9 mouse cellular contexts compared by ENCODE assay signal in genomic region chr4:32351661-32352246, GRCm38 (mm10).
A peak's percentile ranks its signal among the peaks of the same experiment; 100 is the strongest.
DNase-seq lines count a peak whose midpoint lies in the region; ATAC-seq and TF ChIP-seq lines count a peak whose summit lies in the region.
"Had no signal": no experiment of that assay in that cellular context is flagged by ENCODE, and none has a peak within 500 bp of the region (broad histone marks: within the 10 kb centered on the region; RNA-seq: fewer than 3 reads in every experiment).

No protein-coding gene starts in this region.

- ATAC-seq in midbrain, embryonic 13.5 days, result peak; percentile 60; the same call in 1 of the 2 replicates

- DNase-seq in gastrocnemius, adult 2 months, result no peak
- DNase-seq in gastrocnemius, postnatal 25 days, result no peak
- peak; percentile 55 for DNase-seq in embryo, embryonic 11 days
- DNase-seq in hindbrain, embryonic 10.5 days (ENCODE audit: low spot score), result no peak
- DNase-seq in right cerebral cortex, adult 18-20 months, result no peak
- no peak for DNase-seq in cerebellum, adult 9-11 months
- DNase-seq in ovary, postnatal 36 days (ENCODE audit: low spot score), result no peak

- H3K4me2 ChIP-seq in midbrain, embryonic 13.5 days (replicated peaks), result peak overlapping the region; percentile 20; the same call in 1 of the 2 replicates
- H3K4me2 ChIP-seq: limb, embryonic 15.5 days had no signal

- no peaks in the 10 kb centered on the region for H3K9me3 ChIP-seq in hindbrain, embryonic 10.5 days
- no peaks in the 10 kb centered on the region for H3K9me3 ChIP-seq in midbrain, embryonic 13.5 days
- H3K9me3 ChIP-seq: limb, embryonic 15.5 days had no signal

- H3K27ac ChIP-seq in gastrocnemius, adult 2 months, result no peak overlapping the region
- H3K27ac ChIP-seq in hindbrain, embryonic 10.5 days, result peak overlapping the region; percentile 76
- H3K27ac ChIP-seq in midbrain, embryonic 13.5 days, result 0 out of 2 replicates have a peak overlapping the region, but pooled peaks have one; percentile 8

- WGBS in hindbrain, embryonic 10.5 days, result 55% methylated on average over 18 of the region's 18 CpGs
- 54% methylated on average over 18 of the region's 18 CpGs for WGBS in midbrain, embryonic 13.5 days

- H3K9ac ChIP-seq in midbrain, embryonic 13.5 days (replicated peaks), result no peak overlapping the region
- H3K9ac ChIP-seq: limb, embryonic 15.5 days had no signal

- H3K4me1 ChIP-seq in hindbrain, embryonic 10.5 days (replicated peaks), result peaks cover 40% of the 10 kb centered on the region
- peaks cover 49% of the 10 kb centered on the region for H3K4me1 ChIP-seq in midbrain, embryonic 13.5 days (replicated peaks)

- H3K36me3 ChIP-seq in hindbrain, embryonic 10.5 days, result no peaks in the 10 kb centered on the region
- H3K36me3 ChIP-seq in midbrain, embryonic 13.5 days, result no peaks in the 10 kb centered on the region
- H3K36me3 ChIP-seq: limb, embryonic 15.5 days had no signal

- H3K4me3 ChIP-seq in gastrocnemius, adult 2 months, result peak overlapping the region; percentile 42
- 0 out of 2 replicates have a peak overlapping the region, but pooled peaks have one; percentile 12 for H3K4me3 ChIP-seq in hindbrain, embryonic 10.5 days
- H3K4me3 ChIP-seq in midbrain, embryonic 13.5 days (replicated peaks), result no peak overlapping the region
- H3K4me3 ChIP-seq: limb, embryonic 15.5 days had no signal

- no peak for TF ChIP-seq CTCF in gastrocnemius, adult 2 months (IDR thresholded peaks at IDR 0.05)

- H3K27me3 ChIP-seq in hindbrain, embryonic 10.5 days (ENCODE audit: insufficient read depth, poor library complexity, severe bottlenecking), result no peaks in the 10 kb centered on the region
- H3K27me3 ChIP-seq in midbrain, embryonic 13.5 days, result no peaks in the 10 kb centered on the region
- H3K27me3 ChIP-seq: limb, embryonic 15.5 days had no signal

- intact Hi-C loops in gastrocnemius, adult 2 months (cut with DNase I), result no loop called here
